Mouse (Mus musculus) liver, embryonic 14 days (tissue): ENCODE results near the gene Rtn4. TPM values are rescaled to one million over a fixed set of nuclear protein-coding genes. Genes with fewer than 3 reads are reported as not detected.

Experiments used
- polyA plus RNA-seq: library from polyadenylated mRNA; depleted of rRNA; stranded (reverse); fragments of >200 nt; gene quantifications from 2 replicates; pipeline ENCODE4 v1.2.3, GENCODE M21; 2012; rRNA removed

The Rtn4 gene
- polyA plus RNA-seq: 22.6 and 24.7 TPM in 2 replicates

GRCm38 (mm10) chr11:29692683-29693272, at the start of gene Rtn4:
Rtn4 (plus strand) TSS chr11:29692947.

Other genes starting within 250 kb of the Rtn4 start
- 10.5 and 12.5 TPM in 2 replicates for gene Prorsd1, start 177.9 kb upstream of the Rtn4 start, polyA plus RNA-seq
- gene Mtif2, start 166.5 kb upstream of the Rtn4 start, polyA plus RNA-seq: 13.8 and 14.8 TPM in 2 replicates
- gene Clhc1, start 145.0 kb upstream of the Rtn4 start, polyA plus RNA-seq: 0.06 and 0.08 TPM in 2 replicates
- 1,157 and 1,161 TPM in 2 replicates for gene Rps27a, start 144.8 kb upstream of the Rtn4 start, polyA plus RNA-seq
- gene 4931440F15Rik, start 132.7 kb downstream of the Rtn4 start, polyA plus RNA-seq: 0.10 and 0.14 TPM in 2 replicates